15 mouse cellular contexts compared by ENCODE assay signal in the genomic region with DNA sequence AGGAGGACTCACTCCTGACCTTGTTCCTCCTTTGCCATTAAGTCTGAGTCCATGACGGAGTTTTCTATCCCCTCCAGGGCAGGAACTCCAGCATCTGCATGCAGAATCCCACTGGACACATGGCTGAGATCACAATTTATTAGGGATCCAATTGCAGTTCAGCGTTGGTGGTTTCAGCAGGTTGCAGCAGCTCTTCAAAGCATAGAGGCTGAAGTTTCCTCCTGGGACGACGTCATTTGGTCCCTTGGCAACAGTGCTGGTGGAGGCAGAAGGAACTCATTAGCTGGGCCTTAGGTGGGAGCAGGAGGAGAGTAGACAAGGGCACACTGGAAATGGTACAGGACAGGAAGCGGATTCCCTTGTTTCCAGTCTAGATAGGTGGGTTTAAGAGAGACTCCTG. TPM values are rescaled to one million over a fixed set of nuclear protein-coding genes. Genes with fewer than 3 reads are reported as not detected.
"Had no signal": no experiment of that assay in that cellular context is flagged by ENCODE, and none has a peak within 500 bp of the region (broad histone marks: within the 10 kb centered on the region; RNA-seq: fewer than 3 reads in every experiment).

No protein-coding gene starts in this region.

- H3K4me2 ChIP-seq: liver, embryonic 11.5 days; liver, embryonic 15.5 days; midbrain, embryonic 13.5 days; neural tube, embryonic 15.5 days had no signal

- H3K27me3 ChIP-seq: liver, embryonic 15.5 days; midbrain, embryonic 13.5 days; neural tube, embryonic 15.5 days had no signal

- ATAC-seq: lung, postnatal 0 days; midbrain, embryonic 13.5 days had no signal

- H3K9me3 ChIP-seq: liver, embryonic 15.5 days; midbrain, embryonic 13.5 days; neural tube, embryonic 15.5 days had no signal

- DNase-seq: kidney, adult 11 months; kidney, postnatal 14 days; layer of hippocampus, adult 9-11 months; layer of hippocampus, postnatal 36 days; lung, adult 2 months; right cerebral cortex, postnatal 4 days; thymus, adult 18-20 months had no signal

- H3K27ac ChIP-seq: liver, embryonic 15.5 days; midbrain, embryonic 13.5 days; neural tube, embryonic 15.5 days had no signal

- H3K9ac ChIP-seq: liver, embryonic 15.5 days; midbrain, embryonic 13.5 days; neural tube, embryonic 15.5 days had no signal

- H3K4me3 ChIP-seq: liver, embryonic 15.5 days; midbrain, embryonic 13.5 days; neural tube, embryonic 15.5 days had no signal

- H3K36me3 ChIP-seq: liver, embryonic 15.5 days; midbrain, embryonic 13.5 days; neural tube, embryonic 15.5 days had no signal

- H3K4me1 ChIP-seq: liver, embryonic 15.5 days; midbrain, embryonic 13.5 days; neural tube, embryonic 15.5 days had no signal

RNA-seq across cellular contexts. Expression of gene Slc28a3, which starts 55.1 kb away (rescaled TPM):
- total RNA-seq: megakaryocyte, adult 5-6 weeks; midbrain, postnatal 0 days had no signal
- polyA plus RNA-seq: midbrain, embryonic 13.5 days; midbrain, postnatal 0 days; neural tube, embryonic 11.5 days; neural tube, embryonic 15.5 days had no signal
